Mouse (Mus musculus) erythroblast, embryonic 14.5 days (primary cell): ENCODE data around the gene Ebpl. TPM values are rescaled to one million over a fixed set of nuclear protein-coding genes. Genes with fewer than 3 reads are reported as not detected.
A peak's percentile ranks its signal among the peaks of the same experiment; 100 is the strongest.

ENCODE experiments used
- H3K27me3 ChIP-seq: 2 replicates; pipeline ENCODE4 v1.6.1; 2012; ENCODE audit warnings: inconsistent platforms; ENCODE audit not compliant: control insufficient read depth
- H3K36me3 ChIP-seq: 2 replicates; pipeline ENCODE4 v1.6.1; 2012; ENCODE audit warnings: mild to moderate bottlenecking, inconsistent platforms; ENCODE audit not compliant: control insufficient read depth
- H3K4me1 ChIP-seq: 2 replicates; pipeline ENCODE4 v1.6.1; 2012; ENCODE audit warnings: inconsistent platforms; ENCODE audit not compliant: control insufficient read depth
- H3K4me3 ChIP-seq: replicated peaks from 2 replicates; pipeline ENCODE3; 2012; ENCODE audit warnings: moderate library complexity, mild to moderate bottlenecking, inconsistent platforms
- H3K9me3 ChIP-seq: 2 replicates; pipeline ENCODE4 v1.6.1; 2012; ENCODE audit warnings: low read length, inconsistent platforms, mixed read lengths; ENCODE audit not compliant: control insufficient read depth
- GATA1 ChIP-seq: IDR thresholded peaks from 2 replicates; pipeline ENCODE4 v1.6.1; 2012; ENCODE audit warnings: low read length, inconsistent platforms, mixed read lengths
- TAL1 ChIP-seq: IDR thresholded peaks from 3 replicates; pipeline ENCODE4 v1.6.1; 2012; ENCODE audit warnings: low read length, inconsistent platforms, mixed read lengths
- polyA plus RNA-seq: library from polyadenylated mRNA; stranded (reverse); fragments of >175 nt; gene quantifications from 2 replicates; pipeline ENCODE4 v1.2.3, GENCODE M21; 2012

Ebpl gene
- polyA plus RNA-seq, 1 experiment = 0.01 TPM

DNA sequence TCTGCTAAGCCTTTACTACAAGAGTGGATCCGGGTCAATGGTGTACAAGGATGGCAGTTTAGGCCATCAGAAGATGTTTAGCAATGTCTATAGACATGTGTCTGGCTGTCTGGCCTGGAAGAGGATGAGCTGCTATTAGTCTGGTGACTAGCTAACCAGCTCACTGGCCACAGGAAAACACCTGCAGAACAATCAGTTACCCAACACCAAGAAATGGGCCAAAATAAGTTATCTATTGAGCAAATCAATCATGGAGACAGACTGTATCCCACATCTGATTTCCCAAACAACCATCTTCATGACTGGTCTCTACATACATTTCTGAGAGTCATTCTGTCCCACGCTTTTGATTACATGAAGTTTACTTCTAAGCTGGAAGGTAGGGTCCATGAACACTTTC, 3.5 kb upstream of the Ebpl start:
- no peaks in the 10 kb centered on the region for H3K27me3 ChIP-seq
- H3K4me1 ChIP-seq = peaks cover 12% of the 10 kb centered on the region
- no peak overlapping the region for H3K4me3 ChIP-seq
- H3K9me3 ChIP-seq = no peaks in the 10 kb centered on the region
- H3K36me3 ChIP-seq = peaks cover 49% of the 10 kb centered on the region
- TF ChIP-seq GATA1 = no peak
- no peak for TF ChIP-seq TAL1

DNA sequence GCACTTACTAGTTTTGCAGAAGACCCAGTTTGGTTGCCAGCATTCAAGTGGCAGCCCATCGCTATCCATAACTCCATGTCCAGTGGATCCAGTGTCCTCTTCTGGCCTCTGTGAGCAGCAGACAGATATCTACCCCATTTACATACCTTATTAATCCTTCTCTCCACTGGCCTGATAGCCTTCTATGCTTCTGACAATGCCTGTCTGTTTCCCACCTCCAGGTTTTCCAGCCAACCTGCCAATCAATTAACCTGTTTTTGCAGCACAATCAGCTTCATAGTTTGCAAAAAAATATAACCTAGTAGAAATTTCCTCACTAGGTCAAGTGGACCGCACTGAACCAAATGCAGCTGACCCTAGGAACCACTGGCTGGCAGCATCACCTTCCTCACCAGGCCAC, 2.0 kb upstream of the Ebpl start:
- H3K4me1 ChIP-seq = peaks cover 12% of the 10 kb centered on the region
- TF ChIP-seq GATA1 (no peak), TAL1 (no peak)
- H3K27me3 ChIP-seq = no peaks in the 10 kb centered on the region
- H3K36me3 ChIP-seq = peaks cover 40% of the 10 kb centered on the region
- H3K4me3 ChIP-seq = no peak overlapping the region
- H3K9me3 ChIP-seq = no peaks in the 10 kb centered on the region

DNA sequence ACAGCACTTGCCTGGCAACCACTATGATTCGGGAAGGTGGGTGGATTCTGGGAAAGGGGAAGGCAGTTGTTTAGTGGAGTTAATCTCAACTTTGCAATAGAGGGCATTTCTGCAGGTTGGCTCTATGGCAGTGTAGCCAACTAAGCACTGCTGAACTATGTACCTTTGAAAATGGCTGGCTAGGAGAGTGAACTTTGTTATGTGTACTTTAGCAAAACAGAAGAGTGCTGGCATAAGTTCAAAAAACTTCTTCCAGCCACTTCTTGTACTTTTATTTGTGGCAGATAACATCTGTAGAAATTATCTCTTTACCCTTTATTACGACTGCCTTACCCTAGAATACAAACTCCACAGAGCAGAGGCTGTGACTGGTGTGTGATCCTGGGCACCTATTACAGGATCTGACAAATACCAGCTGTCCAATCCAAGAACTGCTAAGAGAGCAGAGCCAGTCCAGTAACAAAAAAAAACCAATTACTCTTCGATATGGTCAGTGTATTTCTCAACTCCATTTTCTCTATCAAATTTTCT, 807 bp upstream of the Ebpl start:
- Histone ChIP-seq H3K36me3 (peaks cover 29% of the 10 kb centered on the region), H3K4me1 (peaks cover 12% of the 10 kb centered on the region), H3K27me3 (no peaks in the 10 kb centered on the region), H3K4me3 (peak overlapping the region; percentile 69), H3K9me3 (no peaks in the 10 kb centered on the region)
- TF ChIP-seq TAL1 (no peak), GATA1 (no peak)

DNA sequence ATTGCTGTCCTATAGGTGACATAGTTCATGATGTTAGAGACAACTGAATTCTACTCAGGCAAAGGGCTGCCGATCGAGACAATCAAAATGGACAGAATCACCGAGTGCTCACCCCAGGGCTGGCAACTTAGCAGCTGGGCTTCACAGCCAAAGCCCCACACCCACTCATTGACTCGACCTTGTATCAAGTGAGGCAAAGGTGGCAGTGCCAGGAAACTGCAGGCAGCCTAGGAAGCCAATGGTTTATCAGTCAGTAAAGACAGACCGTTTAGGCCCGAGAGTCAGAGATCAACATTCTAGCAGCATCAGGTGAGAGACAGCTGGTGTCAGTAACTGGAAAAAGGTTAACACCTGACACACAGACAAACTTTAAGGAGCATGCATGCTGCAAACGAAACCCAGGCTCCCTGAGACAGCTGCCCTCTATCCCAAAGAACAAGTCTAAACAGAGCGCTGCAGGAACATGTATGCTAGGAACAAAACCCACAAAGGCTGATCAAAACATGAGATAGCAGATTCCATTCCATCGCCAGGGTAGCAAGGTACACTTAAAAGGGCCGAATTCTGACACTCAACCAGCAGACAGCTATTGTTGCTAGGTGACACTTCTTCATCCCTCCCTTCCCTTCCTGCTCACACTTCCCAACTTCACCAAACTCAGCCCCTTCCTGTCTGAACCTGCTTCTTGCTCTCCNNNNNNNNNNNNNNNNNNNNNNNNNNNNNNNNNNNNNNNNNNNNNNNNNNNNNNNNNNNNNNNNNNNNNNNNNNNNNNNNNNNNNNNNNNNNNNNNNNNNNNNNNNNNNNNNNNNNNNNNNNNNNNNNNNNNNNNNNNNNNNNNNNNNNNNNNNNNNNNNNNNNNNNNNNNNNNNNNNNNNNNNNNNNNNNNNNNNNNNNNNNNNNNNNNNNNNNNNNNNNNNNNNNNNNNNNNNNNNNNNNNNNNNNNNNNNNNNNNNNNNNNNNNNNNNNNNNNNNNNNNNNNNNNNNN, 5.7 kb downstream of the Ebpl start:
- H3K4me1 ChIP-seq = peaks cover 4% of the 10 kb centered on the region; the same call in 1 of the 2 replicates
- H3K36me3 ChIP-seq = no peaks in the 10 kb centered on the region
- H3K9me3 ChIP-seq = no peaks in the 10 kb centered on the region
- H3K27me3 ChIP-seq = no peaks in the 10 kb centered on the region
- TF ChIP-seq TAL1 = no peak
- H3K4me3 ChIP-seq = no peak overlapping the region

DNA sequence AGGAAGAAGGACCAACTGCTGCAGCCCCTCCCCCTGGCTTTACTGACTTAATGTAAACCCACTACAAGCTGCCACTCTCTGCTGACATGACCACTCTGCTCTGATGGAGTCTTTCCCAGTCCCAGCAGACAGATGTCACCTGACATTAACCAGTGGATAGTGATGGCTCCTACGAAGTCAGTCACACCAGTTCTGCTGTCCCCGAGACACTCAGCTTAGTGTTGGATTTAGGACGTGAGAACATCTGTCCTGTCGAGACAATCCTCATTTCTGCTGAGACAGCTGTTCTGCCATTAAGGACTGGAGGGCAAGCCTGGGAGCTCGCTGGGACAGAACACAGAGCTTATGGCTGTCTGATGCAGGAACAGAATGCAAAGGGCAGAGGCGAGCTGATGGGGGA, 9.4 kb downstream of the Ebpl start:
- Histone ChIP-seq H3K27me3 (no peaks in the 10 kb centered on the region), H3K9me3 (no peaks in the 10 kb centered on the region), H3K4me1 (peaks cover 9% of the 10 kb centered on the region; the same call in 1 of the 2 replicates), H3K36me3 (no peaks in the 10 kb centered on the region), H3K4me3 (no peak overlapping the region)
- TF ChIP-seq GATA1 (no peak), TAL1 (no peak)

DNA sequence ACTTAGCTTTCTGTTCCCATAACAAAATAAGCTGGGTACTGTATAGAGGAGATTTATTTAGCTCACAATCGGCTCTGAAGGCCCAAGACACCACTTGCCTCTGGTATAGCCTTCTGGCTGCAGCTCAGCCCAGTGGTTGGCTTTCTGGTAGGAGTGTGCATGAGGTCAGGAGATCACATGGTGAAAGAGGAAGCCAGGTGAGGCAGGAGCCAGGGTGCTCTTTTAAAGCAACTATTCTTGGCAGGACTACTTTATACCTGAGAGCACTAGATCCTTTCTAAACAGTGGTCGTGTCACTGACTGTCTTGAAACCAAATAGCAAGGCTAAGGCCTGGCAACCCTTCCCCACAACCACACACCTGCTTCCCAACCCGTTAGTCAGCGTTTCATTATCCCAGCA, 10.4 kb downstream of the Ebpl start:
- Histone ChIP-seq H3K4me3 (no peak overlapping the region), H3K9me3 (no peaks in the 10 kb centered on the region), H3K27me3 (no peaks in the 10 kb centered on the region), H3K4me1 (peaks cover 7% of the 10 kb centered on the region; the same call in 1 of the 2 replicates), H3K36me3 (no peaks in the 10 kb centered on the region)
- TF ChIP-seq GATA1 = no peak
- no peak for TF ChIP-seq TAL1

DNA sequence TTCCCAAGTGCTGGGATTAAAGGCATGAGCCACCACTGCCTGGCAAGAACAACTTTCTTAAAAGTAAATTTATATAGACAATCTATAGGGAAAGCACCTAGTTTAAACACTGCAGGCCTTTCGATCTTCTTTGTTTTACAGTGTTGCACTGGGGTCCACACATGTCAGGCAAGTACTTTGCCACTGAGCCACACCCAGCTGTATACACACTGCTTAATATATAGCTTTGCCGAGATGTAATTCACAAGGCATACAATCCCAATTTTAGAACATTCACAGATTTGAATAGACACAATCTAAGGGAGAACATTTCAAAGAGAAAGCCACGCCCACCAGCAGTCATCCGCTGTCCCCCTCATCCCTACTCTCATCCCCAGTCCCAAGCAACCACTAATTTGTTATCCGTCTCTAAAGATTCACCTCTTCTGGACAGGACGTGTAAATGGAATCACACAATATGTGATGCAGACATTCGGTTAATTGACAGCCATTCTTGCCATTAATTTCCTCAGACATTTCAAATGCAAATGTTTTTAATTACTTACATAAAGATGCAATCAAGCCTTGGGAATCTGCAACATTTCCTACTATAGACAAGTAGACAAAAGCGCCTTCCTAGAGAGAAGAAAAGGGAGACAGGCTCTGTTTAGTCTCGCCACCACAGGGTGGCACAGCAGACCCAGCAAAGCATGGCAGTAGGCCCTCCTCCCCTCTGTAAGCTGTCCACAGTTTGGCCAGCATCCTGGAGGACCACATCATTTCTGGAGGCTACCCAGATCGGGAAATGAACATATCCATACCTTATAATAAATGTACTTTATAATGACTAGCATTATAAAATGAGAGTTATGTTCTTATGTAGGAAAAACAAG, 13.2 kb downstream of the Ebpl start:
- Histone ChIP-seq H3K4me3 (no peak overlapping the region), H3K36me3 (no peaks in the 10 kb centered on the region), H3K4me1 (peaks cover 5% of the 10 kb centered on the region; the same call in 1 of the 2 replicates), H3K27me3 (no peaks in the 10 kb centered on the region), H3K9me3 (no peaks in the 10 kb centered on the region)
- TF ChIP-seq TAL1 (no peak), GATA1 (no peak)

DNA sequence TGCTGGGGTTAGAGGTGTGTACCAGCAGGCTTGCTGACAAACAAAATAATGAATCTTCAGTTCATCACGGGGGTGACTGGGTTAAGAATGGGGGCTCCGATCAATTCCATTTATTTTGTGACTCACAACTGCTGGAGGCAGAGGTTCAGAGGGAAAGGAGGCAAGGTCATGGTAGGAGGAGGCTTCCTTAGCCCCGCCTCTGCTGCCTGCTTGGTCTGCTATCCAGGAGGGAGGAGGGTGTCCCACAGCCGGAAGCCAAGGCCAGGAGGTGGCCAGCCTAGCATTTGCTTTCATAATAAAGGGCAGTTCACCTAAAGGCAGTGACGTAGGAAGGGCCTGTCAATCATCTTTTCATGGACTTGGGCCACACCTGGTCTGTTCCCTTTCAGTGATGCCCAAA, 15.6 kb downstream of the Ebpl start:
- TF ChIP-seq GATA1 = no peak
- TF ChIP-seq TAL1 = no peak
- H3K9me3 ChIP-seq = no peaks in the 10 kb centered on the region
- no peaks in the 10 kb centered on the region for H3K36me3 ChIP-seq
- H3K4me1 ChIP-seq = peaks cover 5% of the 10 kb centered on the region; the same call in 1 of the 2 replicates
- H3K4me3 ChIP-seq = no peak overlapping the region
- no peaks in the 10 kb centered on the region for H3K27me3 ChIP-seq

DNA sequence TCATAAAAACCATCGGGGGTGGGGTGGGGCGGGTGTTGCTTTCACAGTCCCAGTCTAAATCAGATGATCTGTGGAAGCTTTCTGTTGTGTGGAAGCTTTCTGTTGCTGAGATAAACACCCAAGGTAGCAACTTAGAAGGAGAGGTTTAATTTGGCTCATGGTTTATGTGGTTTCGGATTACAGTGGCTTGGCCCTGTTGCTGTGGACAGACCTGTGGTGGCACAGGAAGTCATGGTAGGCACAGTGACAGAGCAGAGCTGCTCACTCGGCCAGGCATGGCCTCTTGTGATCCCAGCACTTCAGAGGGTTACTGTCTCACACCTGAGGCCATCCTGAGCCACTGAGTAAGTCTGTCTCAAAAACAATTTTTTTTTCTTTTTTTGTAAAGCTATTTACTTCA, 20.9 kb downstream of the Ebpl start:
- Histone ChIP-seq H3K4me1 (no peaks in the 10 kb centered on the region), H3K4me3 (no peak overlapping the region), H3K9me3 (no peaks in the 10 kb centered on the region), H3K27me3 (no peaks in the 10 kb centered on the region), H3K36me3 (no peaks in the 10 kb centered on the region)
- TF ChIP-seq TAL1 (no peak), GATA1 (no peak)
